Mouse (Mus musculus) small intestine, adult 2 months (tissue): Measurements from ENCODE around the gene Rere.

Experiments used
- CTCF ChIP-seq: fragments of 200-500 bp; IDR thresholded peaks from 2 replicates; pipeline ENCODE4 v1.5.1; 2012; ENCODE audit warnings: low read depth, mild to moderate bottlenecking, control low read depth, inconsistent platforms, low read length, moderate library complexity, mixed read lengths; ENCODE audit not compliant: insufficient replicate concordance, insufficient read length; ENCODE audit errors: extremely low read depth
- POLR2A ChIP-seq: fragments of 200-500 bp; IDR thresholded peaks from 2 replicates; pipeline ENCODE4 v1.6.1; 2012; ENCODE audit warnings: low read depth, mild to moderate bottlenecking, control low read depth, inconsistent platforms, low read length, moderate library complexity

DNA sequence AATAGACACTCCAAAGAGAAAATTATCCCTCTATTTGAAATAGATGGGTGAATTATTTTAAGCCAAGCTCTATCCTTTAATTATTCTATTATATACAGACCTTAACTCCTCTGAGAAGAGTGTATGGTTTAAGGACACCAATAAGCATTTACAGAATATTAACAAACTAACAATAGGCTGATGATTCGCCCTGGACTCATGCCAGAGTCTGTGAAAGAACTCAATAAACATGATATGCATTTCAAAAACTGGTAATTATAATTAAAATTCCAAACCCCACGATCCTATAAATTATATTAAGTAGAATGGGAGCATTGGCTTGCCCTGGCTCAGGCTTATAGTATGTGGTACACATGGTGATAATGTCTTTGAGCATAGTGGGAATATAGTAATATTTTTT lies 1.4 kb upstream of the Rere start:
- no peak for TF ChIP-seq CTCF
- TF ChIP-seq POLR2A: no peak
